Mouse (Mus musculus): Measurements from ENCODE around the gene Ovol3.

DNA sequence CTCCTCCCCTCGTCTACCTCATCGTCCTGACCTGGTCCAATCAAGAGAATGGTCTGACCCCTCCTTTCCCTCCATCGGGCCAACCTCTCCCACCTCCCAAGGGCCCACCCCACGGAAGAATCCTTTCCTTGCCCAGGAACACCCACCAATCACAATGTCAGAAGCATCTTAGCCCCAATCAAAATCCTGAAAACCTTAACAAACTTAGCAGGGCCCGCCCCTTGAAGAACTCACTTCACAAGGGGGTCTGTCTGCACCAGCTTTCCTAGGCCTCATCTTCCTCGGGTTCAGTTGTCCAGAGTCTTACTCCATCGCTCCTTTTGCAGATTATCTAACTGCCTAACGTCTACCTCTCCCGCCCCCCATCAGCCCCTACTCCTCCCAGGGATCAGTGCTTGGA, 42.5 kb downstream of the Ovol3 start:
- no peak for TF ChIP-seq CTCF (IDR thresholded peaks at IDR 0.05; ENCODE audit: low read depth, low read length)
- no peak for TF ChIP-seq POLR2A (IDR thresholded peaks at IDR 0.05; ENCODE audit: borderline replicate concordance, low read depth, low read length)
